Mouse (Mus musculus): ENCODE data around the gene Dna2.

- TF ChIP-seq GATA1 (IDR thresholded peaks at IDR 0.05; ENCODE audit: low read length) (no peak), TAL1 (IDR thresholded peaks at IDR 0.05; ENCODE audit: low read length) (no peak)
These were observed 74.9 kb downstream of the Dna2 start for GRCm38 (mm10) chr10:63021702-63022101.
